Mouse (Mus musculus) embryonic fibroblast, embryonic 13.5 days (primary cell): ENCODE measurements around the gene Rgp1. TPM values are rescaled to one million over a fixed set of nuclear protein-coding genes. Genes with fewer than 3 reads are reported as not detected.

ENCODE experiments used
- H3K27ac ChIP-seq: 2 replicates; pipeline ENCODE4 v1.5.1; 2012; ENCODE audit warnings: low read length, control low read depth, inconsistent platforms; ENCODE audit not compliant: insufficient read depth
- H3K4me1 ChIP-seq: 2 replicates; pipeline ENCODE4 v1.6.1; 2011; ENCODE audit warnings: low read length; ENCODE audit not compliant: control insufficient read depth, insufficient read depth
- H3K4me3 ChIP-seq: 2 replicates; pipeline ENCODE4 v1.5.1; 2011; ENCODE audit warnings: mild to moderate bottlenecking, control low read depth, low read length; ENCODE audit not compliant: insufficient read depth
- CTCF ChIP-seq: IDR thresholded peaks from 2 replicates; pipeline ENCODE4 v1.5.1; 2011; ENCODE audit warnings: mild to moderate bottlenecking, control low read depth, low read length, moderate library complexity, borderline replicate concordance; ENCODE audit not compliant: insufficient read depth
- POLR2A ChIP-seq: IDR thresholded peaks from 2 replicates; pipeline ENCODE4 v1.6.1; 2011; ENCODE audit warnings: low read depth, mild to moderate bottlenecking, control low read depth, low read length, moderate library complexity
- polyA plus RNA-seq: library from polyadenylated mRNA; stranded (reverse); fragments of >200 nt; gene quantifications from 2 replicates; pipeline ENCODE4 v1.2.4, GENCODE M21; 2011; ENCODE audit warnings: low read depth; ENCODE audit not compliant: missing spikeins, insufficient read length

Rgp1 gene
- polyA plus RNA-seq, 1 experiment: 45.4 TPM

GRCm38 (mm10) chr4:43562769-43563600, 15.5 kb upstream of the Rgp1 start:
- peak overlapping the region; percentile 92 for H3K4me3 ChIP-seq
- no peak for TF ChIP-seq POLR2A
- H3K27ac ChIP-seq: peak overlapping the region; percentile 68
- H3K4me1 ChIP-seq: peaks cover 5% of the 10 kb centered on the region; the same call in 1 of the 2 replicates

DNA sequence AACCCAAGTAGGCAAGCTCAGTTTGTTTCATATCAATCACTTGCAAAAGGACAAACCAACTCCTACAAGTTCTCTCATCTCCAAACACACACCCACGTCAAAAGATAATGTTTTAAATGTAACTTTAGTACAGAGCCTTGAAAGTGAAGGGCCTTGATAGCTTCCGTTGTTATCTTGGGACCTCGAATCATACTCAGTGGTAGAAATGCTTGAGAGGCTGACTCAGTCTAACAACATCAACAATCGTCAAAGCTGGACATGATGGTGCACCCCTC, 15.0 kb upstream of the Rgp1 start:
- H3K4me3 ChIP-seq: peak overlapping the region; percentile 92
- H3K4me1 ChIP-seq: peaks cover 5% of the 10 kb centered on the region; the same call in 1 of the 2 replicates
- H3K27ac ChIP-seq: 0 out of 2 replicates have a peak overlapping the region, but pooled peaks have one; percentile 7
- no peak for TF ChIP-seq CTCF
- TF ChIP-seq POLR2A: no peak

DNA sequence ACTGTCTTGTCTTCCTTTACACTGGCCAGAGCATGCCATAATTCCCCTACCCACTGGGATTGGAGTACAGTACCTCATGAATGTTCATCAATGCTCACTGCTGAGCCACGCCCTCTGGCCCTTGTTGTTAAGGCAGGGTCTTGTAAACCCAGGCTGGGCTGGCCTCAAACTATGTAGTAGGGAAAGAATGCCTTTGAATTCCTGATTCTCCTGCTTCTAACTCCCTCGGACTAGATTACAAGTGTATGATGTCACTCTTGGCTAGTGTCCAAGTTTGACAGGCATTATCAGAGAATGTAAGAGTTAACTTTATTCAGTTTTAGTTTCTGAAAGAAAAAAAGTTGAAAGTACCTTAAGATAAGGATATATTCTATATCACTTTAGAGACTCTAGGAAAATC, 14.3 kb upstream of the Rgp1 start:
- Histone ChIP-seq H3K27ac (peak overlapping the region; percentile 7; the same call in 1 of the 2 replicates), H3K4me3 (peak overlapping the region; percentile 92), H3K4me1 (peaks cover 5% of the 10 kb centered on the region; the same call in 1 of the 2 replicates)
- no peak for TF ChIP-seq CTCF
- TF ChIP-seq POLR2A: no peak

DNA sequence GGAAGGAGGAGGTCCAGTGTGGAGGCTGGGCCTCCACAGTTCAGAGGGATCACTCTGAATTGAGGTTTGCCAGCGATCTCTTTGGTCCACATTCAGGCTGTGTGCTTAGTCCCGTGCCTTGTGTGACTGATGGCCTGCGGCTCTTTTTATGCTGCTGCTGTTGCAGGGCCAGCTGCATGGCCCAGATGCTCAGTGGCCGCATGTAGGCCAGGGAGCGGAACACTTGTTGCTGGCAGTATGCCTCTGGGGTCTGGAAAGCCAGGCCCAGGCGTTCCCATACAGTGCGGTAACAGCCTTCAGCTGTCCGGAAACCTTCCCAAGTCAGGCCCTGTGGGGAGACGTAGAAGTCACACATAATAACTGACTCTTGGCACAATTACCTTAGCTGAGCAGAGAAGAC, 11.4 kb upstream of the Rgp1 start:
- H3K4me1 ChIP-seq: peaks cover 3% of the 10 kb centered on the region; the same call in 1 of the 2 replicates
- H3K27ac ChIP-seq: no peak overlapping the region
- no peak overlapping the region for H3K4me3 ChIP-seq
- TF ChIP-seq POLR2A: no peak

GRCm38 (mm10) chr4:43571395-43572045, 7.0 kb upstream of the Rgp1 start:
- Histone ChIP-seq H3K4me1 (no peaks in the 10 kb centered on the region; the same call in 1 of the 2 replicates), H3K4me3 (no peak overlapping the region), H3K27ac (no peak overlapping the region)
- TF ChIP-seq POLR2A: no peak
- TF ChIP-seq CTCF: no peak

DNA sequence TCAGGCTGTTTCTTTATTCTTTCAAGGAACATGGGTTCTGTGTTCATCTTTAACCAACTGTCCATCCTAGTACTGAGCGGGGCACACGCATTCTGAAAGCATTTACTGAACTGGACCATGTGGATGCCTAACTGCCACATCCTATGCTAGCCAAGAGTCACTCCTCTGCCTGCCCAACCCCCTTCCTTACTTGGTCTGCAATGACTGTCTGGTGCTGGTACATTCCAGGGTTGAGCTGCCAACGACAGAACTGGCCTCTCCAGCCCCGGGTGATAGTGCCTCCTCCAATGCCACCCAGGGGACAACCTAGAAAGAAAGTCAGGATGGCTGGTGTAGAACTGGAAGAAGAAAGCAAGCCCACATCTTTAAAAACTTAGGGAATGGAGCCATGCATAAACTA, 5.0 kb upstream of the Rgp1 start:
- Histone ChIP-seq H3K4me3 (no peak overlapping the region), H3K4me1 (peaks cover 5% of the 10 kb centered on the region; the same call in 1 of the 2 replicates), H3K27ac (no peak overlapping the region)
- TF ChIP-seq CTCF (no peak), POLR2A (no peak)

DNA sequence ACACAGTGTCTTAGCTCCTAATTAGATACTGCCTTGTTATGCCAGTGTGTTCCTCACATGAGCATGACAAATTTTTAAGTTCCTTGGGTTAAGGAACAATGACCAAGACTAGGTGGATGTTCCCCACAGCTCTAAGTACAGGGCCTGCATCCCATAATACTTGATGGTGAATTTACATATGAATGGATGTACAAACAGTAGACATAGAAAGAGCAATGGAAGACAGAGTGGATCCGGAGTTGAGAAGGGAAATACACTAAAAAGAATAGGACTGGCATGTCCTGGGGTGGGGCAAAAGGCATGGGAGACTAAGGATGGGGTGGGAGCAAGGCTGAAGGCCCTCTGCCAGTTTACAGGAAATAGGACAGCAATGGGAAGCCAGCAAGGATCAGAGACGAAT, 3.2 kb upstream of the Rgp1 start:
- no peak for TF ChIP-seq CTCF
- no peak for TF ChIP-seq POLR2A
- no peak overlapping the region for H3K27ac ChIP-seq
- H3K4me1 ChIP-seq: peaks cover 5% of the 10 kb centered on the region; the same call in 1 of the 2 replicates
- no peak overlapping the region for H3K4me3 ChIP-seq

GRCm38 (mm10) chr4:43577237-43577881, 1.2 kb upstream of the Rgp1 start:
- Histone ChIP-seq H3K4me1 (peaks cover 5% of the 10 kb centered on the region; the same call in 1 of the 2 replicates), H3K4me3 (peak overlapping the region; percentile 78), H3K27ac (no peak overlapping the region)
- TF ChIP-seq POLR2A: no peak

DNA sequence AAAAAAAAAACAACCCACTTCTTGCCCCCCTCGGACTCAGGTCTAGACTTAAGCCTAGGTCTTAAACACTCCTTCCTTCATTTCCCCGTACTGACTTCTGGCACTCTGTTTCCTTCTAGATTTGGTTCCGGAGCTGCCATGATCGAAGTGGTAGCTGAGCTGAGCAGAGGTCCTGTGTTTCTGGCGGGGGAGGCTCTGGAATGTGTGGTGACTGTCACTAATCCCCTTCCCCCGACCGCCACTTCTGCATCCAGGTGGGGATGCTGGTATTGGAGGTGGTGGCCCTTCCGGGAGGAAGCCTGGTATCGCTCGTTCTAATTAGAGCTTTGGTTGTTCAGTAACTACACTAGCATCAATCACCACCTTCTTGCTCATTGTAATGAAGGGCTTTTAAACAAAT, 741 bp downstream of the Rgp1 start:
- Histone ChIP-seq H3K4me3 (peak overlapping the region; percentile 78), H3K4me1 (peaks cover 5% of the 10 kb centered on the region; the same call in 1 of the 2 replicates), H3K27ac (peak overlapping the region; percentile 48)
- TF ChIP-seq CTCF: no peak
- no peak for TF ChIP-seq POLR2A

DNA sequence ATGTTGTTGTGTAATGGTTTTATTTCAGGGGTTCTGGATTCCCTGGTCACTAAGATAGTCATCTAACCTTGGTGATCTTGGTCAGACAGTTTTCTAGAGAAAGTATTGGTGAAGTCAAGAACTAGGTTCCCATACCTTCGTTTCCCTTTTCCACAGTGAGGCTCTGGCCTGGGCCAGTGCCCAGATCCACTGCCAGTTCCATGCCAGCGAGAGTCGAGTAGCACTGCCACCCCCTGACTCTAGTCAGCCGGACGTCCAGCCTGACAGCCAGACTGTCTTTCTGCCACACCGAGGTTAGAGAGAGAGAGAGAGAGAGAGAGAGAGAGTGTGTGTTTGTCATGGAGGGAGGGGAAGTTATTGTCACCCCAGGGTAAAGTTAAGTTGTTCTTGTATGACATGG, 1.2 kb downstream of the Rgp1 start:
- no peak overlapping the region for H3K27ac ChIP-seq
- H3K4me1 ChIP-seq: peaks cover 5% of the 10 kb centered on the region; the same call in 1 of the 2 replicates
- peak overlapping the region; percentile 78 for H3K4me3 ChIP-seq
- TF ChIP-seq CTCF (no peak), POLR2A (no peak)
